Mouse (Mus musculus) heart, adult 2 months (tissue): ENCODE results near the gene Olfr568. TPM values are rescaled to one million over a fixed set of nuclear protein-coding genes. Genes with fewer than 3 reads are reported as not detected.

Experiments used
- DNase-seq, 2 experiments: peaks; one replicate each; pipeline ENCODE4 v3.0.0; 2021
- H3K27ac ChIP-seq: fragments of 200-600 bp; 2 replicates; pipeline ENCODE4 v1.8.1; 2022
- H3K27me3 ChIP-seq: fragments of 200-500 bp; 2 replicates; pipeline ENCODE4 v1.6.1; 2012; ENCODE audit warnings: mild to moderate bottlenecking, low read length, inconsistent platforms, mixed read lengths; ENCODE audit not compliant: control insufficient read depth, insufficient read depth
- H3K36me3 ChIP-seq: fragments of 200-500 bp; 2 replicates; pipeline ENCODE4 v1.6.1; 2012; ENCODE audit warnings: low read length, inconsistent platforms; ENCODE audit not compliant: control insufficient read depth, insufficient read depth
- H3K4me1 ChIP-seq: fragments of 200-500 bp; 2 replicates; pipeline ENCODE4 v1.6.1; 2011; ENCODE audit warnings: low read length; ENCODE audit not compliant: control insufficient read depth, insufficient read depth
- H3K4me3 ChIP-seq: fragments of 200-600 bp; 2 replicates; pipeline ENCODE4 v1.8.1; 2022
- H3K79me2 ChIP-seq: fragments of 200-500 bp; replicated peaks from 2 replicates; pipeline ENCODE4 v1.6.1; 2012; ENCODE audit warnings: mild to moderate bottlenecking, inconsistent platforms, low read length, moderate library complexity, mixed read lengths; ENCODE audit not compliant: control insufficient read depth, insufficient read depth
- H3K9ac ChIP-seq: fragments of 200-500 bp; 2 replicates; pipeline ENCODE4 v1.6.1; 2012; ENCODE audit warnings: low read depth, mild to moderate bottlenecking, control low read depth, inconsistent platforms, low read length, mixed read lengths
- CTCF ChIP-seq: fragments of 200-600 bp; IDR thresholded peaks from 2 replicates; pipeline ENCODE4 v1.8.1; 2022; ENCODE audit warnings: antibody characterized with exemption, mild to moderate bottlenecking, moderate library complexity
- EP300 ChIP-seq: fragments of 200-500 bp; IDR thresholded peaks from 2 replicates; pipeline ENCODE4 v1.6.1; 2011; ENCODE audit warnings: low read depth, low read length, control low read depth; ENCODE audit not compliant: insufficient read depth
- POLR2A ChIP-seq: fragments of 200-500 bp; IDR thresholded peaks from 2 replicates; pipeline ENCODE4 v1.6.1; 2011; ENCODE audit warnings: mild to moderate bottlenecking, low read depth, low read length, control low read depth; ENCODE audit not compliant: insufficient read depth
- WGBS: fragments of 180-500 bp; shearing (Covaris S2); methylation state at CpG from one replicate; pipeline ENCODE4 v1.1.7; 2018; 5-methylcytosine and 5-hydroxymethylcytosine counted together
- intact Hi-C: fragments of 180-260 bp; cut with DNase I; formaldehyde crosslinking; loops from one replicate; pipeline ENCODE4 v1.15.1; 2025
- long read RNA-seq: library from polyadenylated mRNA; stranded (forward); transcript quantifications from one replicate; pipeline ENCODE4 v2.0.0, GENCODE M21; 2021
- polyA plus RNA-seq: library from polyadenylated mRNA; depleted of rRNA; stranded (reverse); fragments of >200 nt; gene quantifications from 2 replicates; pipeline ENCODE4 v1.2.3, GENCODE M21; 2012; rRNA removed
- total RNA-seq, 2 experiments: library from RNA; stranded (reverse); gene quantifications; 2 replicates each; pipeline ENCODE4 v1.2.3; 2021

Olfr568 gene
- total RNA-seq (not detected), polyA plus RNA-seq (not detected in 2 replicates)
- long read RNA-seq = 0 reads

GRCm38 (mm10) chr7:102876822-102877221 is at the start of gene Olfr568:
Gene Olfr568, plus strand, starts transcription at chr7:102877122.
- H3K36me3 ChIP-seq = no peaks in the 10 kb centered on the region
- TF ChIP-seq POLR2A (no peak), EP300 (no peak), CTCF (no peak)

GRCm38 (mm10) chr7:102855807-102856206 is 21.1 kb upstream of the Olfr568 start:
- Histone ChIP-seq H3K27me3 (no peaks in the 10 kb centered on the region), H3K27ac (no peak overlapping the region), H3K36me3 (no peaks in the 10 kb centered on the region), H3K4me1 (no peaks in the 10 kb centered on the region), H3K9ac (no peak overlapping the region), H3K4me3 (no peak overlapping the region), H3K79me2 (no peaks in the 10 kb centered on the region)
- intact Hi-C loops = no loop called here
- TF ChIP-seq EP300 = no peak
- no peak for TF ChIP-seq POLR2A
- DNase-seq = no peak

More at GRCm38 (mm10) chr7:102876822-102877221, at the start of gene Olfr568:
- H3K27ac ChIP-seq = no peak within 1 kb of the TSS
- H3K79me2 ChIP-seq = no peaks in the 10 kb centered on the region
- no peaks in the 10 kb centered on the region for H3K4me1 ChIP-seq
- H3K27me3 ChIP-seq = no peaks in the 10 kb centered on the region
- H3K4me3 ChIP-seq = no peak within 1 kb of the TSS
- DNase-seq = no peak
- intact Hi-C loops = no loop called here
- H3K9ac ChIP-seq = no peak within 1 kb of the TSS

- Histone ChIP-seq H3K27ac (no peak within 1 kb of the TSS), H3K4me3 (no peak within 1 kb of the TSS), H3K79me2 (no peaks in the 10 kb centered on the region), H3K4me1 (no peaks in the 10 kb centered on the region), H3K27me3 (no peaks in the 10 kb centered on the region), H3K9ac (no peak within 1 kb of the TSS), H3K36me3 (no peaks in the 10 kb centered on the region)
- no peak for DNase-seq
- intact Hi-C loops = no loop called here
- 62% methylated on average over 1 of the region's 1 CpGs for WGBS
- TF ChIP-seq POLR2A (no peak), CTCF (no peak), EP300 (no peak)
Observed at GRCm38 (mm10) chr7:102858665-102859064, 18.3 kb upstream of the Olfr568 start, which contains the start of gene Olfr566. Gene Olfr566, minus strand, starts transcription at chr7:102858765.

GRCm38 (mm10) chr7:102890782-102891181 is 13.9 kb downstream of the Olfr568 start, which contains the start of gene Olfr569:
Gene Olfr569, minus strand, starts transcription at chr7:102890882.
- no peak within 1 kb of the TSS for H3K4me3 ChIP-seq
- H3K27ac ChIP-seq = no peak within 1 kb of the TSS
- H3K79me2 ChIP-seq = no peaks in the 10 kb centered on the region
- H3K4me1 ChIP-seq = no peaks in the 10 kb centered on the region
- intact Hi-C loops = no loop called here
- no peaks in the 10 kb centered on the region for H3K36me3 ChIP-seq
- no peak within 1 kb of the TSS for H3K9ac ChIP-seq
- TF ChIP-seq EP300 = no peak
- no peak for TF ChIP-seq CTCF
- TF ChIP-seq POLR2A = no peak
- no peaks in the 10 kb centered on the region for H3K27me3 ChIP-seq
- no peak for DNase-seq
- WGBS = 58% methylated on average over 3 of the region's 3 CpGs

GRCm38 (mm10) chr7:102915261-102915660 is 38.3 kb downstream of the Olfr568 start:
- no peaks in the 10 kb centered on the region for H3K27me3 ChIP-seq
- intact Hi-C loops = no loop called here
- no peak for TF ChIP-seq CTCF
- no peak for TF ChIP-seq EP300
- no peak overlapping the region for H3K27ac ChIP-seq
- H3K9ac ChIP-seq = no peak overlapping the region
- no peaks in the 10 kb centered on the region for H3K79me2 ChIP-seq
- 16% methylated on average over 1 of the region's 1 CpGs for WGBS
- DNase-seq = no peak
- no peaks in the 10 kb centered on the region for H3K4me1 ChIP-seq
- no peaks in the 10 kb centered on the region for H3K36me3 ChIP-seq
- no peak overlapping the region for H3K4me3 ChIP-seq

GRCm38 (mm10) chr7:102916405-102916804 is 39.5 kb downstream of the Olfr568 start:
- 20% methylated on average over 5 of the region's 5 CpGs for WGBS
- Histone ChIP-seq H3K27me3 (no peaks in the 10 kb centered on the region), H3K79me2 (no peaks in the 10 kb centered on the region), H3K4me1 (no peaks in the 10 kb centered on the region), H3K27ac (no peak overlapping the region), H3K9ac (no peak overlapping the region), H3K36me3 (no peaks in the 10 kb centered on the region), H3K4me3 (no peak overlapping the region)
- intact Hi-C loops = no loop called here
- DNase-seq = no peak
- TF ChIP-seq EP300 (no peak), POLR2A (no peak), CTCF (no peak)
